Comparison of ENCODE assay signal across 9 mouse cellular contexts in the genomic region with DNA sequence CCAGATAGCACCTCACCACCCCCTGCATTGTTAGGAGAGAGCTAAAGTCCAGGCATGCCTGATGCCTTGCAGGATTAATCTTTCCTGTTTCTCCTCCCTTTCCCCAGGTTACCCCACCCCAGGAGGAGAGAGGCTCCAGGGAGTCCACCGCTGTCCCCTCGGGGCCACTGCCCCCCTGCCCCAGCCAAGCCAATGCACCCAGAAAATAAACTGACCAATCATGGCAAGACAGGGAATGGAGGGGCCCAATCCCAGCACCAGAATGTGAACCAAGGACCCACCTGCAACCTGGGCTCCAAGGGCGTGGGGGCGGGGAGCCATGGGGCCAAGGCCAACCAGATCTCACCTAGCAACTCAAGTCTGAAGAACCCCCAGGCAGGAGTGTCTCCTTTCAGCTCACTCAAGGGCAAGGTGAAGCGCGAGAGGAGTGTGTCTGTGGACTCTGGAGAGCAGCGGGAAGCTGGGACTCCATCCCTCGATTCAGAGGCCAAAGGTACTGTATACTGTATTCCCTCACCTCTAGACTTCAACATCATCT. TPM values are rescaled to one million over a fixed set of nuclear protein-coding genes. Genes with fewer than 3 reads are reported as not detected.
DNase-seq lines count a peak whose midpoint lies in the region; ATAC-seq lines count a peak whose summit lies in the region.
"Had no signal": no experiment of that assay in that cellular context is flagged by ENCODE, and none has a peak within 500 bp of the region (broad histone marks: within the 10 kb centered on the region; RNA-seq: fewer than 3 reads in every experiment).

No protein-coding gene starts in this region.

- peaks cover 5% of the 10 kb centered on the region; the same call in 1 of the 2 replicates for H3K27me3 ChIP-seq in hindbrain, embryonic 12.5 days
- peaks cover 48% of the 10 kb centered on the region for H3K27me3 ChIP-seq in liver, embryonic 12.5 days (replicated peaks)

- peak; percentile 18 for DNase-seq in gastrocnemius, postnatal 25 days
- no peak for DNase-seq in gastrocnemius, postnatal 4 days (ENCODE audit: low spot score in 2 of 2)
- peak; percentile 15 for DNase-seq in cerebellum, postnatal 36 days
- peak; percentile 13 to 36 for DNase-seq in lung, postnatal 4 days
- no peak for DNase-seq in frontal cortex, postnatal 25 days (ENCODE audit: low spot score in 2 of 2)
- no peak for DNase-seq in adrenal gland, postnatal 14 days

- H3K4me2 ChIP-seq in hindbrain, embryonic 12.5 days (replicated peaks) = peak overlapping the region; percentile 76
- no peak overlapping the region for H3K4me2 ChIP-seq in liver, embryonic 12.5 days

- H3K27ac ChIP-seq in hindbrain, embryonic 12.5 days = peak overlapping the region; percentile 95
- H3K27ac ChIP-seq in liver, embryonic 12.5 days = no peak overlapping the region

- H3K9ac ChIP-seq in hindbrain, embryonic 12.5 days = 0 out of 2 replicates have a peak overlapping the region, but pooled peaks have one; percentile 64
- no peak overlapping the region for H3K9ac ChIP-seq in liver, embryonic 12.5 days

- peaks cover 61% of the 10 kb centered on the region for H3K4me1 ChIP-seq in hindbrain, embryonic 12.5 days
- peaks cover 64% of the 10 kb centered on the region for H3K4me1 ChIP-seq in liver, embryonic 12.5 days

- WGBS in hindbrain, embryonic 12.5 days = 41% methylated on average over 8 of the region's 8 CpGs
- 52% methylated on average over 8 of the region's 8 CpGs for WGBS in liver, embryonic 12.5 days (ENCODE audit: insufficient replicate concordance)

- no peak for ATAC-seq in hindbrain, embryonic 12.5 days (ENCODE audit: low FRiP score)
- ATAC-seq in liver, embryonic 12.5 days = no peak

- H3K9me3 ChIP-seq in hindbrain, embryonic 12.5 days (replicated peaks) = no peaks in the 10 kb centered on the region
- H3K9me3 ChIP-seq in liver, embryonic 12.5 days (replicated peaks) = no peaks in the 10 kb centered on the region

- H3K4me3 ChIP-seq in hindbrain, embryonic 12.5 days = no peak overlapping the region
- no peak overlapping the region for H3K4me3 ChIP-seq in liver, embryonic 12.5 days

- peaks cover 12% of the 10 kb centered on the region for H3K36me3 ChIP-seq in hindbrain, embryonic 12.5 days
- H3K36me3 ChIP-seq in liver, embryonic 12.5 days = peaks cover 5% of the 10 kb centered on the region

RNA-seq across cellular contexts. Expression of gene Bcl9l, which starts 18.1 kb away (rescaled TPM):
- 10 to 100 TPM; 33.6 to 40.7 TPM for total RNA-seq in gastrocnemius, postnatal 25 days (2021)
- 100 to 1,000 TPM; 126 to 131 TPM for total RNA-seq in gastrocnemius, postnatal 4 days (2021)
- 12.3 and 15.5 TPM in 2 replicates for polyA plus RNA-seq in hindbrain, embryonic 12.5 days (2016; fragmentation: Nextera tagmentation; extraction: Ambion mirVana)
- polyA plus RNA-seq in liver, embryonic 12.5 days (2016; fragmentation: Nextera tagmentation; extraction: Ambion mirVana) = 2.5 and 2.7 TPM in 2 replicates
- 59.3 and 61.7 TPM in 2 replicates for total RNA-seq in adrenal gland, postnatal 14 days (2021)

RNA-seq across cellular contexts. Expression of gene Upk2, which starts 45.9 kb away (rescaled TPM):
- under 1 TPM; 0.32 to 0.43 TPM for total RNA-seq in gastrocnemius, postnatal 25 days (2021)
- under 1 TPM; 0.69 to 0.91 TPM for total RNA-seq in gastrocnemius, postnatal 4 days (2021)
- not detected in 2 replicates for polyA plus RNA-seq in hindbrain, embryonic 12.5 days (2016; fragmentation: Nextera tagmentation; extraction: Ambion mirVana)
- polyA plus RNA-seq in liver, embryonic 12.5 days (2016; fragmentation: Nextera tagmentation; extraction: Ambion mirVana) = not detected in 2 replicates
- total RNA-seq in adrenal gland, postnatal 14 days (2021) = not detected in 2 replicates
- total RNA-seq: heart, postnatal 36 days had no signal

RNA-seq across cellular contexts. Expression of gene Foxr1, which starts 59.8 kb away (rescaled TPM):
- total RNA-seq in gastrocnemius, postnatal 25 days (2021) = not detected
- total RNA-seq in gastrocnemius, postnatal 4 days (2021) = not detected
- polyA plus RNA-seq in hindbrain, embryonic 12.5 days (2016; fragmentation: Nextera tagmentation; extraction: Ambion mirVana) = not detected in 2 replicates
- polyA plus RNA-seq in liver, embryonic 12.5 days (2016; fragmentation: Nextera tagmentation; extraction: Ambion mirVana) = not detected in 2 replicates
- total RNA-seq in adrenal gland, postnatal 14 days (2021) = not detected in 2 replicates
- total RNA-seq: heart, postnatal 36 days had no signal

Comparison
In these comparisons a context has a peak if more than half of its experiments do, and no peak if none do; other contexts are left out.
1. DNase-seq: peak in gastrocnemius, postnatal 25 days (single experiment), cerebellum, postnatal 36 days (2 of 2) and lung, postnatal 4 days (2 of 2); none in gastrocnemius, postnatal 4 days (0 of 2), frontal cortex, postnatal 25 days (0 of 2) and adrenal gland, postnatal 14 days (single experiment).